Mouse (Mus musculus): ENCODE data around the gene Magea2.
A peak's percentile ranks its signal among the peaks of the same experiment; 100 is the strongest.
"Not testable (repeated sequence)": the region's sequence is repeated elsewhere in the genome, so short reads cannot be mapped to it uniquely, and the experiment has no call there.

Magea2 gene

DNA sequence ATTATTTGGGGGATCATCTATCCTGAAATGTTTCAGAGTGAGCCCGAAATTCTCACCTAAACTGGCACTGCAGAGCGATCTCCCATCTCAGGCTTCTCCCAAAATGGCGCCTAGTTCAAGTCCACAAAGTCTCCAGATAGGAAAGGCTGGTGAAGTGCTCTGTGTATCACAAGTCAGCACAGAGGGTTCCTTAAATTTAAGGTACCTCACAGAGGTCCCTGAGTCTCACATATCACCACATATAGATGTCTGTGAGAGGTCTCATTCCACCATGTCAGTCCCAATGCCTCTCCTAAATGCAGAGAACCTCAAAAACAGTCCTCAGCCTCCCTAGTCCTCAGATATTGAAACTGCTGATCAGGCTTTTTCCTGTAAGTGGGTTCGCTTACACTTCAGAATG, at the start of gene Magea2:
Magea2 (minus strand) TSS at position 101 of the 400 bp plus-strand sequence.
- DNase-seq: not testable (repeated sequence)

DNA sequence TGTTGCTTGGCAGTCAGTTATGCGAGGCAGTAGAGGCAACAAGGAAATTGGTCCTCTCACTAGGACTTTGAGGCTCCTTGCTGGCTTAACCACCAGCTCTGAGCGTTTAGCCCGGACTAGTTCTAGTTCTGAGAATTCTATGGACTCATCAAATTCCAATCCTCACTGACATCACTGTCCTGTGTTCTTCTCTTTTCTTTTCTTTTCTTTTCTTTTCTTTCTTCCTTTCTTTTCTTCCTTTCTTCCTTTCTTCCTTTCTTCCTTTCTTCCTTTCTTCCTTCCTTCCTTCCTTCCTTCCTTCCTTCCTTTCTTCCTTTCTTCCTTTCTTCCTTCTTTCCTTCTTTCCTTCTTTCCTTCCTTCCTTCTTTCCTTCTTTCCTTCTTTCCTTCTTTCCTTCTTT, 34.8 kb upstream of the Magea2 start, which contains the start of gene Cldn34b2:
Cldn34b2 (minus strand) TSS at position 101 of the 400 bp plus-strand sequence.
- DNase-seq: not testable (repeated sequence)

DNA sequence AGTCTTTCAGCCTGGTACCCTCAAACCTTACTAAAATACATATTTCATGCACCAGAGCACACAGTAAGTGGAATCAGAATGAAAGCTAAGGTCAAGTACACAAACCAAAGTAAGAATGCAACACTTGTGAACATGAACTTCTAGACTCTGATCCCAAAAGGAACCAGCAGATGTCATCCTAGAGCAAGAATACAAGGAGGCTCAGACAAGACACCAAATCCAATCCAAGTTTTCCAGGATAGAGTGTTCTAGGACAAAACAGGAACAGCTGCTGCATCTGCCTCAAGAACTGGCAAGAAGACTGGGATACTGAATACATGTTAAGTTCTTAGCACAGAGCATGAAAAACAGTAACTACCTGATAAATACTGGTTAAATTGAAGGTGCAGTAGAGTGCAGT, 4.6 kb upstream of the Magea2 start:
- DNase-seq: peak; percentile 4 to 10

DNA sequence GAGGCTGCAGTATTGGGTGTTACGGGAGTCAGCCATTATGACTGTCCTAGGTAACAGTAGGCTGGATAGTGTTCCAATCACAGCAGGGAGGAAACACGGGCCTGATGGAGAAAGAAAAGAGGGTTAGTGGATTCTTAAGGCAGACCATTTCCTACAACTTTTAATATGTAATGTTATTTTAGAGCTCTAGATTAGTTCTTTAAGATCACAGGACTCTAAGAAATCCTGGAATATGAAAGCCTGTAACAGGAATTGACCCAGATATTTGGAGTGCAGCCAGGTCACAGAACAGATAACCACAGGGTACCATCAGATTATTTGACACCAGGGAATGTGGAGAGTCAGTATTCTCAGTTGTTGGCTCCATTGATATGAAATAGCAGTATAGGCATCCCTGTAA, 3.8 kb downstream of the Magea2 start, which contains the start of gene Magea1:
Magea1 (minus strand) TSS at position 101 of the 400 bp plus-strand sequence.
- not testable (repeated sequence) for DNase-seq

DNA sequence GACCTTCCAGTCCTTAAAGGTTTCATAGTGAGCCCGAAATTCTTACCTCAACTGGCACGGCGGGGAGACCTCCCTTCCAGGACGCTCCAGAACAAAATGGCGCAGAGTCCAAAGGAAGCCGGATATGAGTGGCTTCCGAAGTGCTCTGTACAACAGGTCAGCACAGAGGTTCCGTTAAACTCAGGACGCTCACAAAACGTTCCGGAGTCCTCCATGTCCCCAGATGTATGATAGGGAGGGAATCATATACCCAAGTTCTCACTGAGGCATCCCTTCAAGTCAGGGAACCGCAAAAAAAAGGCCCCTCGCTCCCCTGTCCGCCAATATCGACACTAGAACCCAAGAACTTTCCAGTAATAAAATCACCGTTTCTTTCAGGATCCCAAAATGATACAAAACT, 30.4 kb downstream of the Magea2 start, which contains the start of gene Magea5:
Magea5 (minus strand) TSS at position 101 of the 400 bp plus-strand sequence.
- DNase-seq: not testable (repeated sequence)

GRCm38 (mm10) chrX:154995750-154996149, 97.7 kb downstream of the Magea2 start, which contains the start of gene Magea8:
Gene Magea8, minus strand, starts transcription at chrX:154995850.
- DNase-seq: not testable (repeated sequence)
